Mouse (Mus musculus) bone marrow macrophage, adult 2 months (primary cell): ENCODE measurements around the gene Dmwd. TPM values are rescaled to one million over a fixed set of nuclear protein-coding genes. Genes with fewer than 3 reads are reported as not detected.
A peak's percentile ranks its signal among the peaks of the same experiment; 100 is the strongest.

Source experiments
- H3K27ac ChIP-seq: 2 replicates; pipeline ENCODE4 v1.5.1; 2012; ENCODE audit warnings: low read depth, low read length; ENCODE audit not compliant: insufficient read depth
- H3K4me1 ChIP-seq: 2 replicates; pipeline ENCODE4 v1.6.1; 2012; ENCODE audit warnings: low read length; ENCODE audit not compliant: control insufficient read depth, insufficient read depth
- H3K4me3 ChIP-seq: 2 replicates; pipeline ENCODE4 v1.5.1; 2012; ENCODE audit warnings: mild to moderate bottlenecking, low read length, moderate library complexity; ENCODE audit not compliant: insufficient read depth
- CTCF ChIP-seq: IDR thresholded peaks from 2 replicates; pipeline ENCODE4 v1.5.1; 2012; ENCODE audit warnings: low read depth, mild to moderate bottlenecking, low read length, moderate library complexity
- POLR2A ChIP-seq: IDR thresholded peaks from 2 replicates; pipeline ENCODE4 v1.6.1; 2012; ENCODE audit warnings: mild to moderate bottlenecking, low read depth, low read length, borderline replicate concordance
- polyA plus RNA-seq: library from polyadenylated mRNA; stranded (reverse); fragments of >200 nt; gene quantifications from 2 replicates; pipeline ENCODE4 v1.2.4, GENCODE M21; 2012; ENCODE audit not compliant: missing spikeins, insufficient read depth, insufficient read length

The Dmwd gene
- polyA plus RNA-seq, 1 experiment: 1.7 TPM

- no peaks in the 10 kb centered on the region for H3K4me1 ChIP-seq
- no peak for TF ChIP-seq POLR2A
- no peak for TF ChIP-seq CTCF
- H3K4me3 ChIP-seq: peak overlapping the region; percentile 61
- H3K27ac ChIP-seq: no peak overlapping the region
Measured at GRCm38 (mm10) chr7:19093537-19094385, 17.7 kb downstream of the Dmwd start.

- TF ChIP-seq CTCF (no peak), POLR2A (no peak)
- Histone ChIP-seq H3K4me1 (no peaks in the 10 kb centered on the region), H3K27ac (no peak within 1 kb of the TSS), H3K4me3 (peak within 1 kb of the TSS; percentile 61)
Measured at GRCm38 (mm10) chr7:19094471-19094825, 18.4 kb downstream of the Dmwd start, which contains the start of gene Six5. Gene Six5, plus strand, starts transcription at chr7:19094594.

DNA sequence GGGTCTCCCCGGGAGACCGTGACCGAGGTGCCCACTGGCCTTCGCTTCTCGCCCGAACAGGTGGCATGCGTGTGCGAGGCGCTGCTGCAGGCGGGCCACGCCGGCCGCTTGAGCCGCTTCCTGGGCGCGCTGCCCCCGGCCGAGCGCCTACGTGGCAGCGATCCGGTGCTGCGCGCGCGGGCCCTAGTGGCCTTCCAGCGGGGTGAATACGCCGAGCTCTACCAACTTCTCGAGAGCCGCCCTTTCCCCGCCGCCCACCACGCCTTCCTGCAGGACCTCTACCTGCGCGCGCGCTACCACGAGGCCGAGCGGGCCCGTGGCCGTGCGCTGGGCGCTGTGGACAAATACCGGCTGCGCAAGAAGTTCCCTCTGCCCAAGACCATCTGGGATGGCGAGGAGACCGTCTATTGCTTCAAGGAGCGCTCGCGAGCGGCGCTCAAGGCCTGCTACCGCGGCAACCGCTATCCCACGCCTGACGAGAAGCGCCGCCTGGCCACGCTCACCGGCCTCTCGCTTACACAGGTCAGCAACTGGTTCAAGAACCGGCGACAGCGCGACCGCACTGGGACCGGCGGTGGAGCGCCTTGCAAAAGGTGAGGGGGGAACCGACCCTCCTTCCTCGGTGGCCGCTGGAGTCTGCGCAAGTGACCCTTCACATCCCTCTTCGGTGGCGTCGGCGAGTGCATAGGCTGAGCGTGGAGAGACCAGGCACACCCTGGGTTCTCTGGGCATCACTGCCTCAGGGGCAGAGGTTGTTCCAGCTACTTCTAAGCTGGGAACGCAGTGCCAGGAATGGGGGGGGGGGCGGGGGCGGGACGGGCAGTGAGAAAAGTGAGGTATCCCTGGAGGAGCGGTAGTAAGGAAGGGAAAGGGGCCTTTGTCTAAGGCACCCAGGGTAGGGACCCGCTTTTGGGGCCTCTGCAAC is 19.1 kb downstream of the Dmwd start:
- TF ChIP-seq POLR2A: no peak
- TF ChIP-seq CTCF: no peak
- no peaks in the 10 kb centered on the region for H3K4me1 ChIP-seq

DNA sequence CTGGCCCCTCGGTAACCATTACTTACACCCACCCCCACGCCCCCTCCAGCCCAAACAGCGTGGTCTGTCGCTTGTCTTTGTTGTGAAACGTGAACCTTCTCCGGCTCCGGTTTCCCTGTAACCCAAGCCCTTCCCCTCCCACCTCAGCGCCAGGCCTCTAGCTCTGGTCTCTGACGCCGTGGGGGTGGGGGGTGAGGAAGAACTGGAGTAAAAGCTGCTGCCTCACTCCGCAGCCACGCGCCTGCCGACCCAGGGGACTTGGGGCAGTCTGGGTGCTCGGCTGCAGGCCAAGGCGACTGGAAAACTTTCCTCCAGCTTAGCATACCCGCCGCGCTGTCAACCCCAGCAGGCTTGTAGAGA is 19.7 kb downstream of the Dmwd start:
- H3K27ac ChIP-seq: no peak overlapping the region
- H3K4me1 ChIP-seq: no peaks in the 10 kb centered on the region
- no peak for TF ChIP-seq POLR2A
- TF ChIP-seq CTCF: no peak
- H3K4me3 ChIP-seq: no peak overlapping the region

More for the DNA sequence above, 19.1 kb downstream of the Dmwd start:
- no peak overlapping the region for H3K27ac ChIP-seq
- peak overlapping the region; percentile 61 for H3K4me3 ChIP-seq

- no peak overlapping the region for H3K27ac ChIP-seq
- H3K4me1 ChIP-seq: no peaks in the 10 kb centered on the region
- TF ChIP-seq POLR2A (no peak), CTCF (no peak)
- no peak overlapping the region for H3K4me3 ChIP-seq
Measured at GRCm38 (mm10) chr7:19096421-19096976, 20.5 kb downstream of the Dmwd start.

DNA sequence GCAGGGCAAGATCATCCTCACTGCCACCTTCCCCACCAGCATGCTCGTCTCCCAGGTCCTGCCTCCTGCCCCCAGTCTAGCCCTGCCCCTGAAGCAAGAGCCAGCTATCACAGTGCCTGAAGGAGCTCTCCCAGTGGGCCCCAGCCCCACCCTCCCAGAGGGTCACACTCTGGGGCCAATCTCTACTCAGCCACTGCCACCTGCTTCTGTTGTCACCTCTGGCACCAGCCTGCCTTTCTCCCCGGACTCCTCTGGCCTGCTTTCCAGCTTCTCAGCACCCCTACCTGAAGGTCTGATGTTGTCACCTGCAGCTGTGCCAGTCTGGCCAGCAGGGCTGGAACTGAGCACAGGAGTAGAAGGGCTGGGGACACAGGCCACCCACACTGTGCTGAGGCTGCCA is 21.2 kb downstream of the Dmwd start:
- H3K4me3 ChIP-seq: no peak overlapping the region
- no peaks in the 10 kb centered on the region for H3K4me1 ChIP-seq
- no peak overlapping the region for H3K27ac ChIP-seq
- TF ChIP-seq CTCF (no peak), POLR2A (no peak)

GRCm38 (mm10) chr7:19097863-19098262 is 21.8 kb downstream of the Dmwd start:
- Histone ChIP-seq H3K4me1 (no peaks in the 10 kb centered on the region), H3K4me3 (no peak overlapping the region), H3K27ac (no peak overlapping the region)
- TF ChIP-seq CTCF: no peak
- TF ChIP-seq POLR2A: no peak

DNA sequence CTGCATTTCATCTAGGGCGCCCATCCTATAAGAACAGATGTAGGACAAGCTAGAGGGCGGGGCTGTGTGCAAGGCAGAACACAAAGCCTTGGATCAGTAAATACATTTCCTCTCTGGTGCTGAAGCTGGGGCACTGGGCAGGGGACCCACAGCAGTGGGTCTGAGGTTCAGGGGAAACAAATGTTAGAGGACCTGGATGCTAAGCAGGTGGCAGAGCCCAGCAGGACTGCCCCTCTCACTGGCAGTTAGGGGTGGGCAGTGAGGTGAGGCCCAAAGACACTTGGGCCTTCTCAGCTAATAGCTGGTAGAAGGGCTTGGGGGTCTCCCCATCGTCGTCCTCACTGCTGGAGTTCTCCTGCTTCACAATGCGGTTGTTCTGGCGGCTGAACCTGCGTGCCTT is 22.8 kb downstream of the Dmwd start:
- no peak for TF ChIP-seq POLR2A
- TF ChIP-seq CTCF: no peak
- peaks cover 4% of the 10 kb centered on the region for H3K4me1 ChIP-seq
- no peak overlapping the region for H3K27ac ChIP-seq
- no peak overlapping the region for H3K4me3 ChIP-seq

DNA sequence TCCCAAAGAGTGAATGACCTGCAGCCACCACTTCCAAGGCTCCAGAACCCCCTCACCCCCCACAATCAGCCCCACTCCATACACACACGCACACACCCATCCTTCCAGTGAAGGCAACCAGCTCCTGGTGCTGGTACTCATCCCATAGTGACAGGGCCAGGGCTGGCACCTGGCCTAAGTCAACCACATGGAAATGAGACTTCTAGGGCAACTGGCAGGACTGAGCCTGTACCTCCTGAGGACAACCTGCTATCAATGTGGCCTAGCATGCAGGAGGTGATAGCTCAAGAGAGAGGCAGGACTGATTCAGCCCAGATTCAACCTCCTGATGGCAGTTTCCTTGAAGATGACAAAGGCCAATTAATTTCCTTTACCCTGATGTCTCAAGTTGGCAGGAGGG is 24.3 kb downstream of the Dmwd start:
- Histone ChIP-seq H3K27ac (no peak overlapping the region), H3K4me3 (no peak overlapping the region), H3K4me1 (peaks cover 13% of the 10 kb centered on the region)
- TF ChIP-seq CTCF: no peak
- TF ChIP-seq POLR2A: no peak
